Mouse (Mus musculus): Measurements from ENCODE around the gene Mrm1. TPM values are rescaled to one million over a fixed set of nuclear protein-coding genes. Genes with fewer than 3 reads are reported as not detected.
"Not testable (repeated sequence)": the region's sequence is repeated elsewhere in the genome, so short reads cannot be mapped to it uniquely, and the experiment has no call there.

Mrm1 gene
- polyA plus RNA-seq (2016; fragmentation: Nextera tagmentation; extraction: Ambion mirVana) = 11.0 and 11.7 TPM in 2 replicates

DNA sequence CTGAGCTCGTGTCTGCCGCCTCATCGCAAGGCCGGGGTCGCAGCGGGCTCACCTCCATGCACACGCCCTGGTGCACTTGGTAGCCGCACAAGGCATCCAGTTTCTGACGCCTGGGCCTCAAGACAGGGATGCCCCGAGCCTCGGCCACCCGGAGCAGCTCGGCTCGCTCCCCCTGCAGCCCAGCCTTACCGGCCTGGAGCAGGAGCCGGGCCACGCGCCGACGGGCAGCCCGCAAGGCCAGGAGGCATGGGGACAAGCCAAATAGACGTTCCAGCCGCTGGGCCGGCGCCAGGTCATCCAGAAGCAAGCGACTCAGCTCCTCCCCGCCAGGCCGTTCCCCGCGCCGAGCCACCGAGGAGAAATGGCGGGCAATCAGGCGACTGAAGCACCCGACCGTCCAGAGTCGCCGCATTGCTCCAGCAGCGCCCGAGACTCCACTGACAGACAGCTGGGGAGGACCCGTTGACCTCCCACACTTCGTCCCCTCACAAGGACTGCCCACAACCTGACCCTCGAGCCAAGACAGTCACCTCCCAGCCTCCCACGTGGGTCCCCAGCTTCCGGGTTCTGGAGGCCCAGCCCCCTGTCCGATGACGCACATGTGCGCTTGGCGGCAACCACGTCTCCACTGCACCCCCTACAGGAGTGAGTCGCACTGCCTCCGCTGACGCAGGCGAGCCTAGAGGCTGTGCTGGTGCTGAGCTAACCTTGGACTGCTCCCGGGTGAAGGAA, at the start of gene Mrm1:
Gene Mrm1, minus strand, starts transcription at position 555 of the 732 bp plus-strand sequence.
- H3K9ac ChIP-seq (replicated peaks) = peak within 1 kb of the TSS; percentile 63
- H3K4me1 ChIP-seq = peaks cover 10% of the 10 kb centered on the region
- under 1% methylated on average over 55 of the region's 55 CpGs for WGBS
- no peaks in the 10 kb centered on the region for H3K9me3 ChIP-seq
- peak; percentile 88 for ATAC-seq (ENCODE audit: low FRiP score, low read depth)
- no peaks in the 10 kb centered on the region; the same call in 1 of the 2 replicates for H3K27me3 ChIP-seq
- peak within 1 kb of the TSS; percentile 100 for H3K4me2 ChIP-seq (replicated peaks)
- H3K36me3 ChIP-seq = no peaks in the 10 kb centered on the region
- H3K4me3 ChIP-seq = peak within 1 kb of the TSS; percentile 73
- peak within 1 kb of the TSS; percentile 69 for H3K27ac ChIP-seq (replicated peaks)

DNA sequence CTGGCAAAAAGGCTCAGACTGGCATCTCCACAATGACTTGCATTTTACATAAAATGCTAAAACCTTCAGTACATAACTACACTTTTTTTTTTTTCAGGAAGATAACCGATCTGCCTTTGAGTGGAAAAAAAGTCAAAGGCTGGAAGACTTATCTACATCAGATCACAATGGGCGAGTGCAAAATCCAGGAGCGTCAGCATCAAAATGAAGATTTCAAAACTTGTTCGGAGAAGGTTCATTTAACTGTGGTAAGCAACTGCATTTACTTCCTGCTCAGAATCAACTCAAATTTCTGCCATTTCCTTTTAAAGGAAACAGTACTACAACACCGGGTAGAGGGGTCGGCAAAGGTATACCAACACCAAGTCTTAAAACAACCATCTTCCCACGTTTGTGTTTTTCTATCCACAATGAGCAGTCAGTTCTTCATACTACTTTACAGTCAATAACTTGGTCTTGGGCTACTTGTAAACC, 49.5 kb upstream of the Mrm1 start:
- Histone ChIP-seq H3K27me3 (no peaks in the 10 kb centered on the region), H3K9me3 (no peaks in the 10 kb centered on the region), H3K4me3 (peak overlapping the region; percentile 85), H3K4me1 (peaks cover 15% of the 10 kb centered on the region), H3K27ac (replicated peaks) (0 out of 2 replicates have a peak overlapping the region, but pooled peaks have one; percentile 96), H3K36me3 (0 out of 2 replicates have a peak, but pooled peaks cover 5% of the 10 kb centered on the region), H3K4me2 (replicated peaks) (peak overlapping the region; percentile 80), H3K9ac (replicated peaks) (peak overlapping the region; percentile 91)
- 21% methylated on average over 7 of the region's 7 CpGs for WGBS
- no peak for ATAC-seq (ENCODE audit: low FRiP score, low read depth)

DNA sequence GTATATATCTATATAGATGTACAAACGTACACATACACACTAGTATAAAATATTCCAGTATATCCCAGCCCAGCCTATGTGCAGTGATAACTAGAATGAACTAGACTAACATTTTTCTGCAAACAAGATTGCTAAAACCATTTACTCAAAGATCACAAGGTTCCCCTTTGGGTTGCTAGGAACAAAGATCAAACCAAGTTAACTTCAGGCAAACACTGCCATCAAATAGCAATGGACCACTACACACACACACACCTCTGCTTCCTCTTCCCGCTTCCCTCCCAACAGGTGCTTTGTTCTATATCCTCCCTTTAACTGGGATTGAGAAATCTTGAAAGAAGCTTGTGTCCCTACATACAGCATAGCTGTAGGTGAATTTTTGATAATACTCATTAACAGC, 48.3 kb upstream of the Mrm1 start:
- Histone ChIP-seq H3K27me3 (no peaks in the 10 kb centered on the region), H3K4me2 (replicated peaks) (peak overlapping the region; percentile 11; the same call in 1 of the 2 replicates), H3K36me3 (0 out of 2 replicates have a peak, but pooled peaks cover 5% of the 10 kb centered on the region), H3K4me1 (peaks cover 15% of the 10 kb centered on the region), H3K9me3 (no peaks in the 10 kb centered on the region), H3K4me3 (no peak overlapping the region), H3K27ac (replicated peaks) (no peak overlapping the region), H3K9ac (replicated peaks) (no peak overlapping the region)
- ATAC-seq (ENCODE audit: low FRiP score, low read depth) = no peak
- WGBS = 87% methylated on average over 2 of the region's 2 CpGs

DNA sequence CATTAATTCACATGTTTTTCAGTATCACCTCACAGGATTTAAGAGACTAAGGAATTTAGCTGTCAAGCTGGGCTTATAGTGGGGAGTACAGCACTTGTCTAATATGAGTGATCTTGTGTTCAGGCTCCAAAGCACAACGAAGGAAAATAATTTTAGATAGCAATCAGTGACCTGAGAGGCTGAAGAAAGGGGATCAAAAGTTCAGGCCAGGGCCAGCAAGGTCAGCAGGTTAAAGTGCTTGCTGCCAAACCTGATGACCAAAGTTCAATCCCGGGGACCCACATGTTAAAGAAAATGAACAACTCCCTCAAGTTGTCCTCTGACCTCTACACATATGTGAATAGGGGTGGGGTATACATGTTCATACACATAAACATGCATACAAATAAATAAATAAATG, 46.0 kb upstream of the Mrm1 start:
- 80% methylated on average over 2 of the region's 2 CpGs for WGBS

DNA sequence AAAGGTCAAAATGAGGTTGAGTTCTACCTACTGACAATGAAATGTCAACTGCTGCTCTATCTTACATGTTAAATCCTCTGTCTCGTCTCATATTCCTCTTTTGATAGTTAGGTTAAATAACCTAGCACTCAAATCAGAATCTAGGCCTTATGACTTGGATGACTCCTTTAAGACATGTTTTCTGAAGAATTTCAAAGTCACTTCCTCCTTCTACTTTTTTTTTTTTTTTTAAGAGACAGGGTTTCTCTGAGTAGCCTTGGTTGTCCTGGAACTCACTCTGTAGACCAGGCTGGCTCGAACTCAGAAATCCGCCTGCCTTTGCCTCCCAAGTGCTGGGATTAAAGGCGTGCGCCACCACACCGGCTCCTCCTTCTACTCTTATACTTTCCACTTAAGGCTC, 36.0 kb upstream of the Mrm1 start:
- Histone ChIP-seq H3K27ac (replicated peaks) (no peak overlapping the region), H3K36me3 (peaks cover 51% of the 10 kb centered on the region), H3K9me3 (no peaks in the 10 kb centered on the region), H3K4me1 (no peaks in the 10 kb centered on the region), H3K27me3 (no peaks in the 10 kb centered on the region), H3K4me2 (replicated peaks) (no peak overlapping the region), H3K9ac (replicated peaks) (no peak overlapping the region), H3K4me3 (no peak overlapping the region)
- no peak for ATAC-seq (ENCODE audit: low FRiP score, low read depth)
- 94% methylated on average over 6 of the region's 6 CpGs for WGBS

More for the DNA sequence above, 46.0 kb upstream of the Mrm1 start:
- Histone ChIP-seq H3K9ac (replicated peaks) (no peak overlapping the region), H3K27ac (replicated peaks) (no peak overlapping the region), H3K4me3 (no peak overlapping the region), H3K4me2 (replicated peaks) (no peak overlapping the region), H3K27me3 (no peaks in the 10 kb centered on the region), H3K36me3 (peaks cover 10% of the 10 kb centered on the region), H3K9me3 (no peaks in the 10 kb centered on the region), H3K4me1 (peaks cover 13% of the 10 kb centered on the region)
- no peak for ATAC-seq (ENCODE audit: low FRiP score, low read depth)

DNA sequence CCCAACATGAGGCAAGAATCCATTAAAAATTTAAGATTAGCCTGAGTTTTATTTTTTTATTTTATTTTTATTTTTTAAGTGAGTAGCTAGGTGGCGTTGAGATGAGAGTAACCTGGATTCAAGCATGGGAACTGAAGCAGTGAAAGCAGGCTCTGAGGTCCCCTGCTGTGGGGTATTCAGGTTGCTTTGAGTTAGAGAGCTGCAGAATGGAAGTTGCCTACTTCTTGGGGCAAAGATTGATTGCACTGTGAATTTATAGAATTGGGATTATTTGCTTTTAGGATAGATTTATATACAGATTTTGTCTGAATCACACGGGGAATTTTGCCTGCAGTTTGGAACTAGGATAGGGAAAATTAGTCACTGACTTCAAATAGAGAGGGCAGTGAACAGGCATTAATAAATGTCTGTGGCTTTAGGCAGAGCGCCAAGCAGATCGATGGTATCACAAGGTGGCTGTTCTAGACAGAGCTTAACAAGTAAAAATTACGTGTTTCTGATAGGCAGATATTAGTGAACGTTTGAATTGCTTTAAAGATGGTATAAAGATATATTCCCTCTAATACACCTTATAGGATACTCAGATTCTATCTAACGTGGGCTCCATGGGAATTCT, 28.3 kb upstream of the Mrm1 start:
- ATAC-seq (ENCODE audit: low FRiP score, low read depth) = no peak
- no peak overlapping the region for H3K9ac ChIP-seq (replicated peaks)
- WGBS = 88% methylated on average over 7 of the region's 7 CpGs
- no peaks in the 10 kb centered on the region for H3K4me1 ChIP-seq
- H3K9me3 ChIP-seq = no peaks in the 10 kb centered on the region
- H3K4me3 ChIP-seq = no peak overlapping the region
- H3K36me3 ChIP-seq = peaks cover 68% of the 10 kb centered on the region
- no peak overlapping the region for H3K27ac ChIP-seq (replicated peaks)
- H3K4me2 ChIP-seq (replicated peaks) = no peak overlapping the region
- no peaks in the 10 kb centered on the region for H3K27me3 ChIP-seq

DNA sequence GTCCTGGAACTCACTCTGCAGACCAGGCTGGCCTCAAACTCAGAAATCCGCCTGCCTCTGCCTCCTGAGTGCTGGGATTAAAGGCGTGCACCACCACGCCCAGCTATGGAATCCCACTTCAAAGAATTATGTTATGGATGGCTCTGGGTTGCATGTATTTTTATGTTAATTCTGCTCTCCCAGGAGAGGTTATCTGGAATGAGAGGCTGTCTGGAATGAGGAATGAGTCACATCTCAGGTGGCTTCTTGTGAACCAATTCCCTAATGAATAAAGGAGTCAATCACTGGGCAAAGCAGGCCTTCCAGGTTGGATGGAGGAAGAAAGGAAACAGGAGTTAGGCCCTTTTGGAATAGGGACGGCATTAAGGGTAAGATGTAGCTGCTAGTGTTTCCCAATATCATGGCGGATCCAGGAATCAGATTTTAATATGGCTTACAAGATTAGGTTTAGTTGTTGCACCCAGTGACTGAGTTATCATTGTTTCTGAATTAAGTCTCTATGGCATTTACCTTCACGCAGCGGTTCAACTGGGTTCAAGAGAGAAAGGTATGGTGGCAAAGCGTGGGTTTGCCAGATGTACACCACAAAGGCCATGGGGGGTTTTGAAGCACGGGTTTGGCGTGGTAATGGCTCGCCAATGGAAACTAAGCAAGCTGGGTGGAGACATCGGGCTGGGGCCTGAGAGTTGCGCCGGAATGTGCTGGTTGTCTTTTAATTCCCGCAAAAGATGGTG, 27.6 kb upstream of the Mrm1 start:
- no peak for ATAC-seq (ENCODE audit: low FRiP score, low read depth)
- H3K27me3 ChIP-seq = no peaks in the 10 kb centered on the region
- H3K4me3 ChIP-seq = no peak overlapping the region
- no peak overlapping the region for H3K27ac ChIP-seq (replicated peaks)
- no peak overlapping the region for H3K9ac ChIP-seq (replicated peaks)
- no peaks in the 10 kb centered on the region for H3K9me3 ChIP-seq
- H3K36me3 ChIP-seq = peaks cover 63% of the 10 kb centered on the region
- WGBS = 95% methylated on average over 15 of the region's 15 CpGs
- H3K4me2 ChIP-seq (replicated peaks) = no peak overlapping the region
- no peaks in the 10 kb centered on the region for H3K4me1 ChIP-seq

DNA sequence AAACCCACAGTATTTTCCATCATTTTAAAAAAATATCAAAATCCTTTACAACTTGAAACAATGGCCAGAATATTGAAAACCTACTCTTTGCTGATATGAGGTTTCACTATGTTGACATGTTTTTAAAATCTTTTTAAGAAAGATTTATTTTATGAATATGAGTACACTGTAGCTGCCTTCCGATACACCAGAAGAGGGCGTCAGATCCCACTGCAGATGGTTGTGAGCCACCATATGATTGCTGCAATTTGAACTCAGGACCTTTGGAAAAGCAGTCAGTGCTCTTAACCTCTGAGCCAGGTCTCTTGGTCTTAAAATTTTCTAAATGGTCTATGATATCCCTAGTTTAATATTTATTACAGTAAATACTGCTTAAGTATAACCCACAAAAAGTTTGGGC, 20.0 kb upstream of the Mrm1 start:
- Histone ChIP-seq H3K27ac (replicated peaks) (no peak overlapping the region), H3K9ac (replicated peaks) (no peak overlapping the region), H3K4me1 (no peaks in the 10 kb centered on the region), H3K4me3 (no peak overlapping the region), H3K4me2 (replicated peaks) (no peak overlapping the region), H3K36me3 (peaks cover 73% of the 10 kb centered on the region), H3K9me3 (no peaks in the 10 kb centered on the region), H3K27me3 (no peaks in the 10 kb centered on the region)
- 84% methylated on average over 2 of the region's 2 CpGs for WGBS
- no peak for ATAC-seq (ENCODE audit: low FRiP score, low read depth)

DNA sequence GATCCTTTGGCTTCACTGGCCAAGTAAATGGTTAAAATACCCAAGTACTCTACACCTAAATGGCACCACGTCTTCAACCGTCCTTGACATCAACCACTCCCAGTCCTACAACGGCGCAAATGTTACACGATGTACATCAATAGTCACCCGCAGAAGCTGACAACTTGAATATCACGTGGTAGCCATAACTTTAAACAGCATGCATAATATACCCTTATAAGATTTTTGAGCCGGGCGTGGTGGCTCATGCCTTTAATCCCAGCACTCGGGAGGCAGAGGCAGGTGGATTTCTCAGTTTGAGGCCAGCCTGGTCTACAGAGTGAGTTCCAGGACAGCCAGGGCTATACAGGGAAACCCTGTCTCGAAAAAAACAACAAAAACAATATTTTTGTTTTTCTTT, 10.2 kb upstream of the Mrm1 start:
- H3K27ac ChIP-seq (replicated peaks); H3K9me3 ChIP-seq; H3K27me3 ChIP-seq; ATAC-seq (ENCODE audit: low FRiP score, low read depth): not testable (repeated sequence)
- peak overlapping the region; percentile 68; the same call in 1 of the 2 replicates for H3K9ac ChIP-seq (replicated peaks)
- H3K4me2 ChIP-seq (replicated peaks) = peak overlapping the region; percentile 95
- peaks cover 40% of the 10 kb centered on the region for H3K36me3 ChIP-seq
- 83% methylated on average over 11 of the region's 11 CpGs for WGBS
- peaks cover 15% of the 10 kb centered on the region for H3K4me1 ChIP-seq
- H3K4me3 ChIP-seq = peak overlapping the region; percentile 69

DNA sequence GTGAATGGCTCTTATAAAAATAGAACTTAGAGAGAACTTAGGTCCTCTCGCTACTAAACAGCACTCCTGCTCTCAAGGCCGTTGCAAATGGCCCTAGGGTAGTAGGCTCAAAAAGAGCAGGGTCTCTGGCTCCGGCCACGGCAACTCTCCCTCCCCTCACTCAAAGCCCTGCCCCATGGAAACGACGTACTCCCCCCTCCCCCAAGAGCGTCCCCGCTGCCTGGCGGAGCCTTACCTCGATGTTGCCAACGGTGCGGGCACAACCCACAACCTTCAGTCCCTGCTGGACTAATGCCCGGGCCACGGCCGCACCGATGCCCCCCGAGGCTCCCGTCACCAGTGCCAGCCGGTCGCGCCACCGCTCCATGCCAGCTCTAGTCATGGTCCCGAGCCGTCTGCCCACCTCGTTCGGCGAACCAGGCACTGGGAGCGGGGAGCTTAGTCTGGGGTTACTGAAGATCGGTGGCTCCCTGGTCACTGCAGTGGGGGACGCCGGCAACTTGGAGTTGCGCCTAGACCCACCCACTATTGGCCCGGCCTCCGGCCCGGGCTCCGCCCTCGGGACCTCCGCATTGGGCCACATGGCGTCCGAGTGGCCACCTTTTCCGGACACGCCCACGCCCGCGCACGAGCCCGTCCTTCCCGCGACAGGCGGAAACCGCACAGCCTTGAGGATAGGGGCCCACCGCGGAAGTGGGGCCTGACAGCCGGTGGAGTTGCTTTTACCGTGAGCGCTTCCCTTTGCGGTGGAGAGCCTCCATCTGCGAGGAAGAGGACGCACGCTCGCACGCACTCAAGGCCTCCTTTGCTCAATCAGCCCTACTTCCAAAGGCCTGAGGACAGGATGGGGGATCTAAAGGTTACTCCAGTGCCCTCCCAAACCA, 9.4 kb upstream of the Mrm1 start, which contains the start of gene Dhrs11:
Gene Dhrs11, minus strand, starts transcription at position 479 of the 884 bp plus-strand sequence.
- Histone ChIP-seq H3K9ac (replicated peaks) (peak within 1 kb of the TSS; percentile 68), H3K9me3 (no peaks in the 10 kb centered on the region), H3K4me2 (replicated peaks) (peak within 1 kb of the TSS; percentile 95), H3K36me3 (peaks cover 34% of the 10 kb centered on the region), H3K4me3 (peak within 1 kb of the TSS; percentile 69), H3K27me3 (no peaks in the 10 kb centered on the region), H3K4me1 (peaks cover 15% of the 10 kb centered on the region), H3K27ac (replicated peaks) (no peak within 1 kb of the TSS; the same call in 1 of the 2 replicates)
- WGBS = under 1% methylated on average over 62 of the region's 62 CpGs
- peak; percentile 90 for ATAC-seq (ENCODE audit: low FRiP score, low read depth)

DNA sequence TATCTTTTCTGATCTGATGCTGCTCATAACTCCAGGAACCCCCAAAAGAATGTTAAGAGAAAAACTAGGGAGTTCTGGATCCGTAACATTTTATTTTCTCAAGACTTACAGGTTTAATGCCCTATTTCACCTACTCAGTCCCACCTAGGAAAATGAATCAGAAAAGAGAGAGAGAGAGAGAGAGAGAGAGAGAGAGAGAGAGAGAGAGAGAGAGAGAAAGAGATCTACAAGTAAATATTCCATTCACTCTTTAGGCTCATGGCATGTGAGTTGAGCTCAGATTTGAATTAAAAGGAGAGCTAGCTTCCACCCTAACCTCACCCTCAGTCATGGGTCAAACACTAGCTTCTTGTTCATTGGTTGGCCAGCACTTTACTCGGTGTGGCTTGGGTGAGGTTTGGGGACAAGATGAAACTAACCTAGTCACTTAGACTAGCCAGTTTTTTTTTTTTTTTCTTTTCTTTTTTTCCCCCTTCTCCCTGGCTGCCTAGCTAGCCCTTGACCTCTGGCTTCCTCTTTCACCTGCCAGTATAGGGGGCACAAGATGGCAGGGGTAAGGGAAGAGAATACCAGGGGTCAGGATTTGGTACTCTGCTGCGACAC, 8.7 kb upstream of the Mrm1 start:
- Histone ChIP-seq H3K36me3 (peaks cover 29% of the 10 kb centered on the region), H3K9me3 (no peaks in the 10 kb centered on the region), H3K27me3 (no peaks in the 10 kb centered on the region), H3K27ac (replicated peaks) (no peak overlapping the region), H3K9ac (replicated peaks) (peak overlapping the region; percentile 68; the same call in 1 of the 2 replicates), H3K4me1 (peaks cover 15% of the 10 kb centered on the region), H3K4me2 (replicated peaks) (peak overlapping the region; percentile 95), H3K4me3 (peak overlapping the region; percentile 69)
- no peak for ATAC-seq (ENCODE audit: low FRiP score, low read depth)
- 47% methylated on average over 3 of the region's 3 CpGs for WGBS
